Mouse (Mus musculus): ENCODE data around the gene Osbpl9.

DNA sequence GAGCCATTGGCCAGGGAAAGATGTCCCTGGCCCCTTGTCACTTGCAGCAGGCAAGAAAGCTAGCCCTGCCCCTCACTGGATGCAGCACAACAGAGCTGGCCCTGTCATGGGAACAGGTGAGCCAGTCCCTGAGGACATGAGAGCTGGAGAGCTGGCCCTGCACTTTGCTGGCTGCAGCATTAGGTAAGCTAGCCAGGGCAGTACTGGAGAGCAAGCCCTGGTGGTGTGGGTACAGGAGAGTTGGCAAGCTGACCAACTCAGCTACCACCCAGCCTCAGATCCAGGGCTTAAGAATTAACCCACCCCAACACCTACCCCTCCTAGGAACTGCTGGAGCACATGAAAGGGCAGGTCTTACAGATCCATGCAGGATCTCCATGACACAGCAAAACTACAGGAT, 73.1 kb downstream of the Osbpl9 start:
- TF ChIP-seq CTCF (IDR thresholded peaks at IDR 0.05; ENCODE audit: insufficient read depth, low read depth, low read length): no peak
- no peak for TF ChIP-seq POLR2A (IDR thresholded peaks at IDR 0.05; ENCODE audit: insufficient read depth, low read depth, low read length)

All from olfactory bulb, adult 2 months (tissue).